Comparison of ENCODE assay signal across 12 mouse cellular contexts in the genomic region with DNA sequence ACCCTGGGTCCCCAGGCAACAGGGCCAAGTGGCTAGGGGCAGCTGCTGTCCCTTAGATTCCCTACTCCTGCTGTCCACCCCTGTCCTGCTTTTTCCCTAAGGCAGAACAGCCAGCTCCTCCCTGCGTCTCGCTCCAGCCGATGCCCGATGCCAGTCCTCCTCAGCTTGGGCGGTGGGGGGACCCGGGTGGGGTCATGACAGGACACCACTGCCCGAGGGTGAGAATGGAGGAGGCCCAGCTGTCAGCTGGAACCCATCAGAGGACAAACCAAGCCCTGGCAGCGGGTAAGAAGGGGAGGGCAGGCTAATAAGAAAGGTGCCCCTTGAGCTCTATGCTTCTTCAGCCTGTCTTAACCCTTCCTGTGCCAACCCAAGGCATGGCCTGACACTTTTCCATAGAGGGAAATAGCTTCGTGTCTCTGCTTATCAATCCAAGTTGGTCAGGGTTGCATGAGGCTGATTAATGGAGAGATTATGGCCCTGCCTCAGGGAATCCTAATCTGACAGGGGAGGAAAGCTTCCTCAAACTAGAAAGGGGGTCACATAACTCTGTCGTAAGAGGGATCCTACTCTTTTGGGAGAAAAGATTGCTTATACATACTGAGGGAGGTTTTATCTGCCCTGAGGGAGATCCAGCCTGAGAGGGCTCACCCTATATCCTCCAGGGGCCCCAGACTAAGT. TPM values are rescaled to one million over a fixed set of nuclear protein-coding genes. Genes with fewer than 3 reads are reported as not detected.
DNase-seq lines count a peak whose midpoint lies in the region; ATAC-seq lines count a peak whose summit lies in the region.
"Had no signal": no experiment of that assay in that cellular context is flagged by ENCODE, and none has a peak within 500 bp of the region (broad histone marks: within the 10 kb centered on the region; RNA-seq: fewer than 3 reads in every experiment).

No protein-coding gene starts in this region.

- H3K9ac ChIP-seq in embryonic facial prominence, embryonic 12.5 days = peak overlapping the region; percentile 19; the same call in 1 of the 2 replicates
- H3K9ac ChIP-seq: hindbrain, embryonic 15.5 days; liver, embryonic 12.5 days had no signal

- no peak overlapping the region for H3K4me2 ChIP-seq in embryonic facial prominence, embryonic 12.5 days (replicated peaks)
- H3K4me2 ChIP-seq: hindbrain, embryonic 15.5 days; liver, embryonic 12.5 days had no signal

- H3K4me3 ChIP-seq in heart, embryonic 10.5 days = no peak overlapping the region
- H3K4me3 ChIP-seq in embryonic facial prominence, embryonic 12.5 days = no peak overlapping the region
- H3K4me3 ChIP-seq: forebrain, embryonic 10.5 days; hindbrain, embryonic 15.5 days; liver, embryonic 12.5 days; megakaryocyte, embryonic 14.5 days had no signal

- H3K9me3 ChIP-seq in heart, embryonic 10.5 days = no peaks in the 10 kb centered on the region
- no peaks in the 10 kb centered on the region for H3K9me3 ChIP-seq in embryonic facial prominence, embryonic 12.5 days
- H3K9me3 ChIP-seq: forebrain, embryonic 10.5 days; hindbrain, embryonic 15.5 days; liver, embryonic 12.5 days had no signal

- no peaks in the 10 kb centered on the region for H3K36me3 ChIP-seq in heart, embryonic 10.5 days
- H3K36me3 ChIP-seq in embryonic facial prominence, embryonic 12.5 days = no peaks in the 10 kb centered on the region
- H3K36me3 ChIP-seq: forebrain, embryonic 10.5 days; hindbrain, embryonic 15.5 days; liver, embryonic 12.5 days had no signal

- 68% methylated on average over 10 of the region's 10 CpGs for WGBS in heart, embryonic 10.5 days
- 29% methylated on average over 10 of the region's 10 CpGs for WGBS in embryonic facial prominence, embryonic 12.5 days

- DNase-seq in heart, adult 9 months (ENCODE audit: low spot score in 2 of 2) = peak; percentile 46 to 50
- DNase-seq in heart, embryonic 10.5 days (ENCODE audit: low spot score) = no peak
- peak; percentile 24 to 44 for DNase-seq in left cerebral cortex, postnatal 14 days (ENCODE audit: low spot score in 2 of 2)
- no peak for DNase-seq in left cerebral cortex, postnatal 36 days (ENCODE audit: low spot score in 2 of 2)
- DNase-seq in gastrocnemius, postnatal 25 days = peak; percentile 65
- DNase-seq in spleen, postnatal 36 days (ENCODE audit: low spot score in 2 of 2) = no peak
- DNase-seq: cerebellum, adult 9-10 months had no signal

- ATAC-seq in embryonic facial prominence, embryonic 12.5 days (ENCODE audit: insufficient number of reproducible peaks, insufficient read depth, low FRiP score, low TSS enrichment) = no peak
- ATAC-seq: liver, embryonic 12.5 days had no signal

- H3K27me3 ChIP-seq in heart, embryonic 10.5 days (ENCODE audit: insufficient read depth, poor library complexity, severe bottlenecking) = peaks cover 22% of the 10 kb centered on the region
- no peaks in the 10 kb centered on the region for H3K27me3 ChIP-seq in embryonic facial prominence, embryonic 12.5 days
- H3K27me3 ChIP-seq: hindbrain, embryonic 15.5 days had no signal

- H3K27ac ChIP-seq in heart, embryonic 10.5 days = no peak overlapping the region
- H3K27ac ChIP-seq in embryonic facial prominence, embryonic 12.5 days = no peak overlapping the region
- H3K27ac ChIP-seq: forebrain, embryonic 10.5 days; hindbrain, embryonic 15.5 days; liver, embryonic 12.5 days had no signal

- intact Hi-C loops in left cerebral cortex, postnatal 14 days (cut with DNase I) = no loop called here
- intact Hi-C loops in left cerebral cortex, postnatal 36 days (cut with DNase I) = loop anchor here (5.0 kb wide), 1 partner anchor 46 kb away; no protein-coding TSS in a partner anchor

- H3K4me1 ChIP-seq in heart, embryonic 10.5 days = peaks cover 8% of the 10 kb centered on the region
- peaks cover 16% of the 10 kb centered on the region for H3K4me1 ChIP-seq in embryonic facial prominence, embryonic 12.5 days

RNA-seq across cellular contexts. Expression of gene 1600014C23Rik, which starts 27.5 kb away (rescaled TPM):
- polyA plus RNA-seq in heart, embryonic 10.5 days (2016; fragmentation: Nextera tagmentation; extraction: Ambion mirVana) = 0.62 TPM in 1 of 2 replicates, not detected in the other
- under 1 TPM in 1 of 2 experiments, not detected in 1; 0.77 TPM for total RNA-seq in left cerebral cortex, postnatal 14 days (2021)
- total RNA-seq in left cerebral cortex, postnatal 36 days (2021) = not detected
- polyA plus RNA-seq in embryonic facial prominence, embryonic 12.5 days (2016; fragmentation: Nextera tagmentation; extraction: Ambion mirVana) = 0.47 TPM in 1 of 2 replicates, not detected in the other
- total RNA-seq in gastrocnemius, postnatal 25 days (2021) = not detected
- polyA plus RNA-seq: forebrain, embryonic 10.5 days; liver, embryonic 12.5 days had no signal

Comparison
In these comparisons a context has a peak if more than half of its experiments do, and no peak if none do; other contexts are left out.
1. DNase-seq: peak in heart, adult 9 months (2 of 2), left cerebral cortex, postnatal 14 days (2 of 2) and gastrocnemius, postnatal 25 days (single experiment); none in heart, embryonic 10.5 days (single experiment), left cerebral cortex, postnatal 36 days (0 of 2) and spleen, postnatal 36 days (0 of 2).